Mouse (Mus musculus): ENCODE results near the gene Rpl41. TPM values are rescaled to one million over a fixed set of nuclear protein-coding genes. Genes with fewer than 3 reads are reported as not detected.
A peak's percentile ranks its signal among the peaks of the same experiment; 100 is the strongest.

Gene Rpl41
- polyA plus RNA-seq, 1 experiment from 2014 or later, result 4,536 TPM

DNA sequence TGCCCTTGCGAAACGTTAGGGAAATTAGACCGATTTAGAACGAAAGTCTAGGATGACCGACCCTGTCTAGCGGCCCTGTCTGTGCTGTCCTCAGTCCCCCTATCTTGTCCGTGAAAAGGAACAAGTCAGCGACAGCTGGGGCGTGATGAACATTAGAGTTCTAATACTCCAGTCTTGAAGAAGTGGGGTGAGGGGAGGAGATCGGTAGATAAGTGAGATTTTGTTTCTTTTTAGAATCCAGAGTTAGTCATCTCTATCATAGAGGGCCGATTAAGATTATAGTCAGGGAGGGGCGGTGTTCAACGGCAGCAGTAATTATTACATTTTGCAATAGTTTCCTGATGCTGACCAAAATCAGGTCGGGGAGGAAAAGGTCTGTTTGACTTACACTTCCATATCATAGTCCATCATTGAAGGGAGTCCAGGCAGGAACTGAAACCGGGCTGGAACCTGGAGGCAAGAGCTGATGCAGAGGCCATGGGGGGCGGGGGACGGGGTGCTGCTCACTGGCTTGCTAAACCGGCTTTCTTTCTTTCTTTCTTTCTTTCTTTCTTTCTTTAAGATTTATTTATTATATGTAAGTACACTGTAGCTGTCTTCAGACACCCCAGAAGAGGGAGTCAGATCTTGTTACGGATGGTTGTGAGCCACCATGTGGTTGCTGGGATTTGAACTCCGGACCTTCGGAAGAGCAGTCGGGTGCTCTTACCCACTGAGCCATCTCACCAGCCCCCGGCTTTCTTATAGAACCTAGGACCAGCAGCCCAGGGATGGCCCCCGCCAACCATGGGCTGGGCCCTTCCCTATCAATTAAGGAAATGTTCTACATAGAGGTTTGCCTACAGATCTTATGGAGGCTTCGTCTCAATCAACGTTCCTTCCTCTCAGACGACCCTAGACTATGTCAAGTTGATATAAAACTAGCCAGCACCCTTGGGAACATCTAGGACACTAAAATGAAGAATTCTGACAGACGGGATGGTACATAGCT, 22.4 kb downstream of the Rpl41 start:
- no peaks in the 10 kb centered on the region for H3K27me3 ChIP-seq (ENCODE audit: insufficient read depth, low read length)
- peak overlapping the region; percentile 57 for H3K9ac ChIP-seq (ENCODE audit: low read depth, low read length)
- peak overlapping the region; percentile 63 for H3K4me3 ChIP-seq (replicated peaks; ENCODE audit: low read depth, low read length)
- peak overlapping the region; percentile 78 for H3K4me2 ChIP-seq (ENCODE audit: low read length)
- TF ChIP-seq CTCF (IDR thresholded peaks at IDR 0.05; ENCODE audit: low read depth), result no peak
- 0 out of 2 replicates have a peak overlapping the region, but pooled peaks have one; percentile 0 for H3K27ac ChIP-seq
- 26% methylated on average over 28 of the region's 28 CpGs for WGBS
- H3K36me3 ChIP-seq (ENCODE audit: insufficient read depth, low read length), result peaks cover 3% of the 10 kb centered on the region; the same call in 1 of the 2 replicates
- no peaks in the 10 kb centered on the region for H3K9me3 ChIP-seq (replicated peaks; ENCODE audit: low read length)
- ATAC-seq (replicated peaks; ENCODE audit: low FRiP score, low read depth) (no peak), DNase-seq (ENCODE audit: low spot score) (no peak)
- 0 out of 2 replicates have a peak, but pooled peaks cover 8% of the 10 kb centered on the region for H3K4me1 ChIP-seq (replicated peaks; ENCODE audit: insufficient read depth, low read length)

- Histone ChIP-seq H3K4me2 (ENCODE audit: low read length) (peak within 1 kb of the TSS; percentile 78), H3K27ac (peak within 1 kb of the TSS; percentile 63), H3K9me3 (replicated peaks; ENCODE audit: low read length) (no peaks in the 10 kb centered on the region), H3K4me1 (replicated peaks; ENCODE audit: insufficient read depth, low read length) (0 out of 2 replicates have a peak, but pooled peaks cover 8% of the 10 kb centered on the region), H3K4me3 (replicated peaks; ENCODE audit: low read depth, low read length) (peak within 1 kb of the TSS; percentile 63), H3K27me3 (ENCODE audit: insufficient read depth, low read length) (no peaks in the 10 kb centered on the region), H3K9ac (ENCODE audit: low read depth, low read length) (peak within 1 kb of the TSS; percentile 59), H3K36me3 (ENCODE audit: insufficient read depth, low read length) (peaks cover 5% of the 10 kb centered on the region)
- ATAC-seq (replicated peaks; ENCODE audit: low FRiP score, low read depth), result peak; percentile 96
- WGBS, result under 1% methylated on average over 37 of the region's 37 CpGs
- peak; percentile 99 for DNase-seq (ENCODE audit: low spot score)
- TF ChIP-seq CTCF (IDR thresholded peaks at IDR 0.05; ENCODE audit: low read depth), result peak; percentile 57
Measured at GRCm38 (mm10) chr10:128525671-128526308, 23.3 kb downstream of the Rpl41 start, which contains the start of gene Esyt1. Gene Esyt1 (minus strand): TSS chr10:128525871.

GRCm38 (mm10) chr10:128524732-128525662, 24.1 kb downstream of the Rpl41 start:
- H3K4me2 ChIP-seq (ENCODE audit: low read length), result peak overlapping the region; percentile 78
- peak overlapping the region; percentile 63 for H3K27ac ChIP-seq
- WGBS, result 1% methylated on average over 58 of the region's 58 CpGs
- H3K4me1 ChIP-seq (replicated peaks; ENCODE audit: insufficient read depth, low read length), result 0 out of 2 replicates have a peak, but pooled peaks cover 8% of the 10 kb centered on the region
- no peaks in the 10 kb centered on the region for H3K27me3 ChIP-seq (ENCODE audit: insufficient read depth, low read length)
- peak overlapping the region; percentile 59 for H3K9ac ChIP-seq (ENCODE audit: low read depth, low read length)
- ATAC-seq (replicated peaks; ENCODE audit: low FRiP score, low read depth) (peak; percentile 34; the same call in 1 of the 2 replicates), DNase-seq (ENCODE audit: low spot score) (peak; percentile 82)
- TF ChIP-seq CTCF (IDR thresholded peaks at IDR 0.05; ENCODE audit: low read depth), result no peak
- H3K36me3 ChIP-seq (ENCODE audit: insufficient read depth, low read length), result peaks cover 13% of the 10 kb centered on the region
- H3K4me3 ChIP-seq (replicated peaks; ENCODE audit: low read depth, low read length), result peak overlapping the region; percentile 63
- H3K9me3 ChIP-seq (replicated peaks; ENCODE audit: low read length), result no peaks in the 10 kb centered on the region

DNA sequence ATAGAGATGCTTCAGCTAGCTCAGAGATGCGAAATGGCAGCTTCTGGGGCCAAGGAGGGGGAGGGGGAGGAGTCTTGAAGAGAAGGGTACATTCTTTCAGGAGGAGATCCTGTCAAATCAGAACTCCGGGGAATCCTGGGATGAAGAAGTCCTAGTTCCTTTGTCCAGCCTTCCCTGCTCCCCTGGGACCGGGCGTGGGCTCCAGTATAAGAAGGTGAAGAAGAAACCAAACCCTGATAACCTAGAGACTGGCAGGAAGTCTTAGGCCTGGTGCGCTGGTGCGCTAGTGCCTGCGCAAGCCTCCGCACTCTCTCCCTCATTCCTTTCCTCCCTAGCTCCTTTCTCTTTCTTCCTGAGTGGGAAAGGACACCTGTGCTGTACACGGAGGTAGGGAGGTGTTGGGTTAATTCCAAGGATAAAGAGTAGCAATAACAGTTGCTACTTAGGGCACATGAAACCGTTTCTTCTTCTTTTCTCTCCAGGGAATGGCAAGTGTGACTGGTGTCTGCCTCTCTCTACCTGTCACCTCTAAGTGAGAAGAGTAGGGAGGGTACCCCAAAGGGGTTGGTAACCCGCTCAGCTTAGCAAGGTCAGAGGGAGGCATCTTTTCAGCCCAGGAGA, 24.9 kb downstream of the Rpl41 start:
- ATAC-seq (replicated peaks; ENCODE audit: low FRiP score, low read depth) (no peak), DNase-seq (ENCODE audit: low spot score) (no peak)
- Histone ChIP-seq H3K9me3 (replicated peaks; ENCODE audit: low read length) (no peaks in the 10 kb centered on the region), H3K4me1 (replicated peaks; ENCODE audit: insufficient read depth, low read length) (0 out of 2 replicates have a peak, but pooled peaks cover 8% of the 10 kb centered on the region), H3K9ac (ENCODE audit: low read depth, low read length) (peak overlapping the region; percentile 59), H3K27ac (no peak overlapping the region), H3K4me3 (replicated peaks; ENCODE audit: low read depth, low read length) (peak overlapping the region; percentile 63), H3K27me3 (ENCODE audit: insufficient read depth, low read length) (no peaks in the 10 kb centered on the region), H3K4me2 (ENCODE audit: low read length) (peak overlapping the region; percentile 78), H3K36me3 (ENCODE audit: insufficient read depth, low read length) (peaks cover 19% of the 10 kb centered on the region)
- TF ChIP-seq CTCF (IDR thresholded peaks at IDR 0.05; ENCODE audit: low read depth), result no peak
- 36% methylated on average over 11 of the region's 11 CpGs for WGBS

GRCm38 (mm10) chr10:128522351-128522750, 26.8 kb downstream of the Rpl41 start:
- no peak for TF ChIP-seq CTCF (IDR thresholded peaks at IDR 0.05; ENCODE audit: low read depth)
- Histone ChIP-seq H3K4me1 (replicated peaks; ENCODE audit: insufficient read depth, low read length) (0 out of 2 replicates have a peak, but pooled peaks cover 8% of the 10 kb centered on the region), H3K36me3 (ENCODE audit: insufficient read depth, low read length) (peaks cover 19% of the 10 kb centered on the region), H3K9ac (ENCODE audit: low read depth, low read length) (no peak overlapping the region), H3K27me3 (ENCODE audit: insufficient read depth, low read length) (no peaks in the 10 kb centered on the region), H3K4me2 (ENCODE audit: low read length) (no peak overlapping the region), H3K27ac (no peak overlapping the region), H3K9me3 (replicated peaks; ENCODE audit: low read length) (no peaks in the 10 kb centered on the region), H3K4me3 (replicated peaks; ENCODE audit: low read depth, low read length) (no peak overlapping the region)
- WGBS, result 71% methylated on average over 6 of the region's 6 CpGs
- ATAC-seq (replicated peaks; ENCODE audit: low FRiP score, low read depth) (no peak), DNase-seq (ENCODE audit: low spot score) (no peak)
